Mouse (Mus musculus) ovary, postnatal 36 days (tissue): ENCODE data around the gene D130043K22Rik.

Source experiments
- DNase-seq: peaks from one replicate; pipeline ENCODE4 v3.0.0; 2022; ENCODE audit warnings: low spot score, mixed read lengths

Gene D130043K22Rik

GRCm38 (mm10) chr13:24892516-24892915, 47.6 kb downstream of the D130043K22Rik start:
- no peak for DNase-seq

- DNase-seq = no peak
Measured at GRCm38 (mm10) chr13:24893880-24894279, 48.9 kb downstream of the D130043K22Rik start.

- no peak for DNase-seq
Measured at GRCm38 (mm10) chr13:24901916-24902315, 57.0 kb downstream of the D130043K22Rik start.

- no peak for DNase-seq
Measured at GRCm38 (mm10) chr13:24903412-24903811, 58.5 kb downstream of the D130043K22Rik start.

GRCm38 (mm10) chr13:24905422-24905821, 60.5 kb downstream of the D130043K22Rik start:
- no peak for DNase-seq

- DNase-seq = peak; percentile 23
Measured at GRCm38 (mm10) chr13:24906831-24907570, 62.1 kb downstream of the D130043K22Rik start.

- no peak for DNase-seq
Measured at GRCm38 (mm10) chr13:24909112-24909511, 64.2 kb downstream of the D130043K22Rik start.

GRCm38 (mm10) chr13:24913576-24913975, 68.6 kb downstream of the D130043K22Rik start:
- DNase-seq = no peak

- no peak for DNase-seq
Measured at GRCm38 (mm10) chr13:24914915-24915314, 70.0 kb downstream of the D130043K22Rik start.

- no peak for DNase-seq
Measured at GRCm38 (mm10) chr13:24915831-24916230, 70.9 kb downstream of the D130043K22Rik start.

- peak; percentile 21 for DNase-seq
Measured at GRCm38 (mm10) chr13:24920333-24920977, 75.5 kb downstream of the D130043K22Rik start.

GRCm38 (mm10) chr13:24921281-24921680, 76.3 kb downstream of the D130043K22Rik start:
- no peak for DNase-seq

- no peak for DNase-seq
Measured at GRCm38 (mm10) chr13:24923991-24924390, 79.1 kb downstream of the D130043K22Rik start.

GRCm38 (mm10) chr13:24930591-24930990, 85.7 kb downstream of the D130043K22Rik start:
- DNase-seq = no peak

- DNase-seq = no peak
Measured at GRCm38 (mm10) chr13:24933199-24933598, 88.3 kb downstream of the D130043K22Rik start.

GRCm38 (mm10) chr13:24936772-24937107, 91.8 kb downstream of the D130043K22Rik start:
- DNase-seq = no peak

- peak; percentile 80 for DNase-seq
Measured at GRCm38 (mm10) chr13:24937108-24937838, 92.3 kb downstream of the D130043K22Rik start, which contains the start of gene Aldh5a1. TSS of gene Aldh5a1 (minus strand) at chr13:24937661.

- no peak for DNase-seq
Measured at GRCm38 (mm10) chr13:24937839-24938166, 92.9 kb downstream of the D130043K22Rik start.

GRCm38 (mm10) chr13:24938683-24939082, 93.7 kb downstream of the D130043K22Rik start:
- DNase-seq = peak; percentile 65

GRCm38 (mm10) chr13:24939472-24939871, 94.5 kb downstream of the D130043K22Rik start:
- DNase-seq = no peak

- DNase-seq = no peak
Measured at GRCm38 (mm10) chr13:24942512-24943282, 97.8 kb downstream of the D130043K22Rik start, which contains the start of gene Gpld1. TSS of gene Gpld1 (plus strand) at chr13:24943152.

- no peak for DNase-seq
Measured at GRCm38 (mm10) chr13:24943303-24943702, 98.4 kb downstream of the D130043K22Rik start.
